Mouse (Mus musculus) lung, postnatal 36 days (tissue): ENCODE results near the gene Pf4.
A peak's percentile ranks its signal among the peaks of the same experiment; 100 is the strongest.

Source experiments
- DNase-seq: peaks from one replicate; pipeline ENCODE4 v3.0.0; 2022; ENCODE audit warnings: mixed read lengths

The Pf4 gene

DNA sequence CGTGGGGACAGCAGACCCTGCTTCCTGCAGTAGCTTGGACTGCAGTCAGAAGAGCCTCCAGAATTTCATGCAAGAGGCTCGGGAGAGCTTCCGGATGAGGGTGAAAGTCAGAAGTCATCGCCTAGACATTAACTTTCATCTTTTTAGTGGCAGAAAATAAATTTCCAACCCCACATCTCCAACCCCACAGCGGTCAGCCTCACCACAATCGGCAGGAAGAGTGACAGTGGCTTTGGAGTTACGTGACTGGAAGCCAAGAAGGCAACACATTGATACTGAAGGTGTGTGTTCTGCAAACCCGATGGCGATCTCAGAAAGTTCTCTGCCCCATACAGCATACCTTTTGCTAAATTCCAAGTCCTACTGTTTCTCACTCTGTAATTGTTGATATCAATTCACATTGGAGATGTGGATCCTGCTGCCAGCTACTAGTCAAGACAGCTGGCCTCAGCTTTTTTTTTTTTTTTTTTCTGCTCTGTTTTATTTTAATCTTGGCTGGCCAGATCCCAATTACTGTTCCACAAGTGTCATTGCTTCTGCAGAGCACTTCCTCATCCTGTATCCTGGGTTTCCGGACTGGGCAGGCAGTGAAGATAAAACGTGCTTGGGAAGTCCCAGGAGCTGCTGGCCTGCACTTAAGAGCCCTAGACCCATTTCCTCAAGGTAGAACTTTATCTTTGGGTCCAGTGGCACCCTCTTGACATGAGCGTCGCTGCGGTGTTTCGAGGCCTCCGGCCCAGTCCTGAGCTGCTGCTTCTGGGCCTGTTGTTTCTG lies at the start of gene Pf4:
Gene Pf4 (plus strand): TSS at position 556 of the 774 bp plus-strand sequence.
- DNase-seq = peak; percentile 49

- DNase-seq = no peak
Measured at GRCm38 (mm10) chr5:90722656-90723055, 49.6 kb upstream of the Pf4 start.

DNA sequence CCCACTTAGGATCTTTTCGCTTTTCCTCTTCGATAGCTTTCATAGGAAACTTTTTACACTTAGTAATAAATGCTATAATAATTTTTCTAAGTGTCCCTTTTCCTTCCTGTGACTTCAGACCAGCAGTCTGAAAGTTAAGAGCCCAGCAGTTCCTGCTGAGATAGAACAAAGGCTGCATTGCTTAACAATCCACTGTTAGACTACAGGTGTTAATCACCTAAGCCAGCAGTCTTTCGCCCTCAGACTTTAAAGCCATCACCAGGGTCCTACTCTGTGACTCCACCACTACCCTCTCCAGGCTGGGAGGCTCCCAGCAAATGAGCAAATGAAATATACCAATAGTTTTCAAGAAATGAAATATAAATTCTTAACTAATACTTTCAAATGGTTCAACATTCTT lies 44.0 kb upstream of the Pf4 start:
- no peak for DNase-seq

GRCm38 (mm10) chr5:90731480-90731879 lies 40.8 kb upstream of the Pf4 start:
- peak; percentile 49 for DNase-seq

DNA sequence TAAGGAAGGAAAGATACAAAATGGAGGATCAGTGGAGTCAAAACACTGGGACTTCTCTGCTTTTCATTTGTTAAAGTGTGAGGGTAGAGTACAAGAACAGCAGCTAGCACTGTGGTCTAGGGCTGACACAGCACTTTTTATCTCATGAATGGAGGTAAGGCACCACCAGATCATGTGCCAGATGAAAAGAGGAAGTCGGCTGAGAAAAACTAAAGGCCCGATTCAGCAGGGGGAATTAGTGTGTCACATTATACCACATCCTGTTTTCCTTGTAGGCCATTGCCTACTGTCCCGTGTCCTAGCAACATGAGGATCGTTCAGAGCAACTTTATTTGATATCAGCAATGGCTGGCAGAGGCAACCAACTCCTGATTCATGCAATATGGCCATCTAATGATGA lies 30.2 kb upstream of the Pf4 start:
- peak; percentile 51 for DNase-seq

DNA sequence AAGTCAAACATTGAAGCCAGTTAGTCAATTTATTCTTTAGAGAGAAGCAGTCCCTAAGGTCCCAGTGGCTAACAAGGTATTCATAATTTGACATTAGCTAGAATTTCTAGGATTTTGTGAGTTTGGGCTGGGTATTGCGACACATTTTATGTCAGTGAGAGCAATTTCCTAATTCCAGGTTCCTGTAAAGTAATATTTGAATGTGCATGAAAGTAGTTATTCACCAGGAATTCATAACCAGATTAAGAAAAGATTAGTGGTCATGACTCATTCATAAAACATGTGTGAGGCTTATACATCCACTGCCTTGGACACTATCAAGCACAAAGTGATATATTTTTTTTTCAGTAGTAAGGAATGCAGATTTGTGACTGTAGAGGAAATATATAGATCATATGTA lies 18.3 kb upstream of the Pf4 start:
- no peak for DNase-seq

GRCm38 (mm10) chr5:90758020-90758605 lies 14.1 kb upstream of the Pf4 start:
- peak; percentile 58 for DNase-seq

DNA sequence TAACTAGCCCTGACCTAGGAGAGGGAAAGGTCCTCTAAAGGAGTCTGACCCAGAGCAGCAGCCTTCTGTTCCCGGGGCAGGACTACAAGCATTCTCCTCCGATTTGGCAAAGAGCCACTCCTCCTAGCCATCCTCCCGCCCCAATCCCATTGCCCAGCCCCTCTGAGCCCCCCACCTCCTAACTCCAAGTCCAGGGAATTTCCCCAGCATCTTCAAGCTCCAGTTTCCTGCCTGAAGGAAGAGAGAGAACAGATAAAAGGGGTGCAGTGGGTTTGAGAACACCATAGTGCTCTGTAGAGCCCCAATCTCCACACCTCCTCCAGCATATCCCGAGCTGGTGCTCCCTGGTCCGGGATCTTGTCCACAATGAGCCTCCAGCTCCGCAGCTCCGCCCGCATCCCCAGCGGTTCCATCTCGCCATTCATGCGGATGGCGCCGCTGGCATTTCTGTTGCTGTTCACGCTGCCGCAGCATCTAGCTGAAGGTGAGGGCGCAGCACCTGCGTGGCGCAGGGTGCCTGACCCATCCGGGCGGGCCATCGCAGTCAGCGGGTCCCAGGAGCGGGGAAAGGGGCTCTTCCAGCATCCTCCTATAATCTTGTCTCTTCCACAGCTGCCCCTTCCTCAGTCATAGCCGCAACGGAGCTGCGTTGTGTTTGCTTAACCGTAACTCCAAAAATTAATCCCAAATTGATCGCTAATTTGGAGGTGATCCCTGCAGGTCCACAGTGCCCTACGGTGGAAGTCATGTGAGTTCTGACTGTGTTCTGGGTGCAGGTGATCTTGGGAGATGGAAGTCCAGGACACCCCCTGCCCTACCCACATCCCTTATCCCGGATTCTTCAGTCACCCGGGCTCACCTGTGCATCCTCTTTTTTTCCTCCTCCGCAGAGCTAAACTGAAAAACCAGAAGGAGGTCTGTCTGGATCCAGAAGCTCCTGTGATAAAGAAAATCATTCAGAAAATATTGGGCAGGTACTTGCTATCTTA lies 12.9 kb upstream of the Pf4 start, which contains the start of gene Cxcl5:
Gene Cxcl5 (plus strand): TSS at position 284 of the 989 bp plus-strand sequence.
- DNase-seq = no peak

- DNase-seq = no peak
Measured at GRCm38 (mm10) chr5:90760303-90760702, 11.9 kb upstream of the Pf4 start.

- DNase-seq = no peak
Measured at GRCm38 (mm10) chr5:90760844-90761243, 11.4 kb upstream of the Pf4 start.

DNA sequence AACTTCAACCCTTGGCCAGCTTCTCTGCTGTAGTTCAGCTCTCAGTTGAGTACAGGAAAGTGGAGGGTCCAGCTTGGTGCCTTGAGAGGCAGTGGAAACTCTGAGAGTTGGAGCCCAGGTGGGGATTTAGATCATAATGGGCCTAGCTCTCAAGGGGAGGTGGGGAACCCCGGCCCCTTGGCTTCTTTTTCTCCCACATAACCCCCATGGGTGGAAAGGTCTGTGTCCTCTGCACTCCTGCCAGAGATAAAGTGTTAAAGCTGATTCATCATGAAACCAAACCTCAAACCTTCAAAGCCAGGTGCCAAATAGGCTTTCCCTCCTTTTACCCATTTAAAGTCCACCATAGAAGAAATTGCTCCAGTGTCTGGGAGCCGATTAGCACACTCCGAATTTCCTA lies 10.4 kb upstream of the Pf4 start:
- no peak for DNase-seq

DNA sequence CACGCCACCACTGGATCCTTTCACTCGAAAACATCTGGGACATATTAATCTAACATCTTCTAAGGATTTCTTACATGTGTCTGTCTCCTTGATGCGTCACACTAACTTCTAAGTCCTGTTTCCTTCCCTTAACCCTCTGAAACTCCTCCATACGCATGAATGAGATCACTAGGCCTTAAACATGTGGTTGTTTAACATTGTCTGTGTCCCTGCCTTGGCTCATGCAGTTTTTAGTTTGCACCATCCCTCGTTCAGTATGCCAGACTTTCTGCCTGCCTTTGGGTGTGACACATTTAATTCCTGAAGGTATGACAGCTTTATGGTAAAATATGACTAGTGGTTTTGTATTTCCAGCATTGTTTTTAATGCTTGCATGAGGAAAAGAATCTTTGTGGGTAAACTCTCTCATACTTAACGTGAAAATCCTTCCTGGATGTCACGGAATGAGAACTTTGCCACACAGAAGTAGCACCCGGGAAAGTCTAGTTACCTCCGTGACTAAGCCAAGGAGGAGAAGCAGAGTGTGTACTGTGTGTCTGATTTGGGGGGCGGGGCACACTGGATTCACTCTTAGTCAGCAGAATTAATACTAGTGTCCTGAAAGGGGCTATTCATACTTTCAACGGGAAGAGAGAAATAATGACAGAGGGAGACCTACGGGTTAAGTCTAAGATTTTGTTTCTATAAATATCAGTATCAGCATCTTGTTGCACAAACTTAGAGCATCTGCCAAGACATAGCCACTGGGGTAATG lies 8.1 kb upstream of the Pf4 start:
- no peak for DNase-seq

DNA sequence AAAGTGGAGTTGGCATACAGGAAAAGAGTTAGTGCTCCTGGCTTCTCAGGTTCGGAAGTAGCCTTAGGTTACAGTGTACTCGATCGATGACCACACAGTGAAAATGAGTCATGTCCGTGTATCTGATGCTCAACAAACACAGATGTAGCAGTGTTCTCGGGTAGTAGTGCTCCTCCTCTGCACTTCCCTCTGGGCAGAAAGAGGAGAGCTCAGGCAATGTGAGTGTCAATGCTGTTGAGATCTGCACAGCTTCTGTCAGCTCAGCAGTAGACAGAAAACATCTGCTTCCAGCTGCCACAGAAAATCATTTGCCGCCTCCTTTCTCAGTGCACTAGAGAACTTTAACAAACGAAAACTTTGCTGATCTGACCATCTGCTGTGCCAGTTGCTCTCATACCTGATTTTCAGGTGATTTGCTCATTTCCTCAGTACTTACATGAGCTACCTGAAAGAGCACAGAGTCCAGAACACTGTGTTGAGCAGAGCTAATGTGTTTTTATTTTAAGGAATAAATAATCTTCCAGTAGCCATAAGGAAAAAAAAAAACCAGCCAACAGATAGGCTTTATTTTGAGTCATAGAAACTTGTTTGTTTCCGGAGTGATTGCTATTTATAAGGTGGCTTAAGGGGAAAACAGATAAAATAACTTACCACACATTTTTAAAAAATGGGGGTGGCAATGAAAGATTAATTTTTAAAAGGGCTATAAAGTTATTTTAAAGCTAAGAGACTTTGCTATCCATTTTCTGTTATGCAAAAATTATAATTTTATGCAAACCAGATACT lies 6.2 kb upstream of the Pf4 start:
- no peak for DNase-seq

- no peak for DNase-seq
Measured at GRCm38 (mm10) chr5:90768218-90768617, 4.0 kb upstream of the Pf4 start, which contains the start of gene Ppbp. Gene Ppbp (plus strand): TSS chr5:90768518.

GRCm38 (mm10) chr5:90771369-90771768 lies 866 bp upstream of the Pf4 start:
- no peak for DNase-seq

DNA sequence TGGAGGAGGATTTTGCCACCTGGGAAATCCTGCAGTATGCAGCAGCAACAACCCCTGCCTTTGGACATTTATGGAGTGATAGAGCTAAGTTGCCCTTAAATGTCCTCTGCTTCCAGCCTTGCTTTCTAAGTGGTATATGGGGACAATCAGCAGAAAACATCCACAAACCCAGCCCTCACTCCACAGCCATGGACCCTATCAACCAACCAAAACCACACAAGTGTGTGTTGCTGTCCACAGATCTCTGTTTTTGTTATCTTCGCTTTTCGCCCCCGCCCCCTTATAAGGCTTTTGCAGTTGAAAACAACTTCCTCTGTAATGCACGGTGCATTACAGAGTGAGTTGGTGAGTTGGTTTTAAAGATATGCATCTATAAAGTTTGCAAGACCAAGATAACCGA lies 3.3 kb downstream of the Pf4 start:
- no peak for DNase-seq

- no peak for DNase-seq
Measured at GRCm38 (mm10) chr5:90777621-90778020, 5.4 kb downstream of the Pf4 start.

- no peak for DNase-seq
Measured at GRCm38 (mm10) chr5:90778856-90779255, 6.6 kb downstream of the Pf4 start.

DNA sequence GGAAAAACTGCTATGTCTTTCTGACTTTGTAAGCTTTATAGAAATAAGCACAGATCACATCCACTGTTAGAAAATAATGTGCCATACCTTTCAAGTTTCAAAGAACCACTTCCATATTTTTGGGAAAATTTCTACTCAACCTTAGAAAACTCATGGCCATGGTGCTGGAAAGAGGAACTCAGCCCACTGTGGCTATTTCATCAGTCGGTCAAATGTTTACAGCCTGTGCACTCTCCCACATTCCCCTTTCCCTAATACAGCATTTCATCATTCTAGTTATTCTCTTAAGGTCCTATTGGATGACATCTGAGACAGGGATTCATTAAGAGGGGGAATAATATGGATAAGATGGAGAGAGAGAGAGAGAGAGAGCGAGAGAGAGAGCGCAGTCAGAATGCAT lies 11.5 kb downstream of the Pf4 start:
- peak; percentile 15 for DNase-seq

DNA sequence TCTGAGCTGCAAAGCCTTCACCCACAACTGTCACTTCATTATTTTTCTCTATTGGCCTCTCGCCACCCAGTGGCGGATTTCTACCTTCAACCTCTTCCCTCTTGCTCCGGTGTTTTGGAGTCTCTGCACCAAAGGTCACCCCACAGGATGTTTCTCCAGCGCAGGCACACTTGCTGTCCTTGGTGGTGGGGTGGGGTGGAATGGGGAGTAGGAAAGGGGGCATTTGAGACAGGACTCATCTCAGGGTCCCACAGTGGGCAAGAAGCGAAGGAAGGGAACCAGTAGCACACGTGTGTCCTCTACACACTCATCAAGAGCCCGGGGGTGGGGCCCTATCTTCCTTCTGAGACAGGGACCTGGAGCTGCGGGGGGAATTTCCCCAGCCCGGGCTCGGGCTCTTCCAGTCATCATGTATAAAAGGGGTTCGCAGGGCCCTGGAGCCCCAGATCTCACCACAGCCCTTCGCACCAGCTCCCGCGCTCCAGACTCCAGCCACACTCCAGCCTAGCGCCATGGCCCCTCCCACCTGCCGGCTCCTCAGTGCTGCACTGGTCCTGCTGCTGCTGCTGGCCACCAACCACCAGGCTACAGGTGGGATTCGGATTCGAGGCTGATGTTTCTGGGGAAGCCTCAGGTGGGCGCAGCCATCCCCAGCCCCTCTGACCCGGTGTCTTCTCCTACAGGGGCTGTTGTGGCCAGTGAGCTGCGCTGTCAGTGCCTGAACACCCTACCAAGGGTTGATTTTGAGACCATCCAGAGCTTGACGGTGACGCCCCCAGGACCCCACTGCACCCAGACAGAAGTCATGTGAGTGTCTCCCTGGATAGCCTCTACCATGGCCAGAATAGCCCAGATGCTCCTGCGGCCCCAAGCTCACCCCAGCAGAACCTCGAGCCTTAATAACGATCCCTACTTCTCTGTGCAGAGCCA lies 13.7 kb downstream of the Pf4 start, which contains the start of gene Cxcl3:
Gene Cxcl3 (plus strand): TSS at position 445 of the 930 bp plus-strand sequence.
- peak; percentile 79 for DNase-seq
